Mouse (Mus musculus): ENCODE measurements around the gene Gm30191. TPM values are rescaled to one million over a fixed set of nuclear protein-coding genes. Genes with fewer than 3 reads are reported as not detected.

The Gm30191 gene
- polyA plus RNA-seq (2014; fragmentation: Nextera tagmentation; extraction: Ambion mirVana): not detected in 2 replicates

- H3K4me2 ChIP-seq (replicated peaks; ENCODE audit: low read depth, low read length): peak within 1 kb of the TSS; percentile 91
- ATAC-seq (ENCODE audit: low FRiP score, low TSS enrichment): no peak
- peak within 1 kb of the TSS; percentile 84; the same call in 1 of the 2 replicates for H3K9ac ChIP-seq (ENCODE audit: low read depth, low read length)
- peaks cover 28% of the 10 kb centered on the region for H3K27me3 ChIP-seq (ENCODE audit: control insufficient read depth, insufficient read depth, low read length)
- peaks cover 30% of the 10 kb centered on the region; the same call in 1 of the 2 replicates for H3K4me1 ChIP-seq (ENCODE audit: control insufficient read depth, insufficient read depth, low read length)
- no peaks in the 10 kb centered on the region for H3K9me3 ChIP-seq (ENCODE audit: control insufficient read depth, low read length)
- H3K36me3 ChIP-seq (ENCODE audit: control insufficient read depth, insufficient read depth, low read length): 0 out of 2 replicates have a peak, but pooled peaks cover 2% of the 10 kb centered on the region
- peak within 1 kb of the TSS; percentile 89; the same call in 1 of the 2 replicates for H3K4me3 ChIP-seq (ENCODE audit: low read length)
- no peak within 1 kb of the TSS for H3K27ac ChIP-seq (ENCODE audit: low read depth, low read length)
- 82% methylated on average over 7 of the region's 7 CpGs for WGBS
Measured at GRCm38 (mm10) chr4:134246719-134247258, at the start of gene Gm30191. Gene Gm30191 (plus strand): TSS chr4:134246935.

GRCm38 (mm10) chr4:134199371-134199770, 47.4 kb upstream of the Gm30191 start:
- 77% methylated on average over 2 of the region's 2 CpGs for WGBS
- ATAC-seq (ENCODE audit: low FRiP score, low TSS enrichment): no peak
- Histone ChIP-seq H3K9me3 (ENCODE audit: control insufficient read depth, low read length) (no peaks in the 10 kb centered on the region), H3K4me1 (ENCODE audit: control insufficient read depth, insufficient read depth, low read length) (no peaks in the 10 kb centered on the region), H3K4me3 (ENCODE audit: low read length) (no peak overlapping the region), H3K27me3 (ENCODE audit: control insufficient read depth, insufficient read depth, low read length) (no peaks in the 10 kb centered on the region), H3K36me3 (ENCODE audit: control insufficient read depth, insufficient read depth, low read length) (no peaks in the 10 kb centered on the region), H3K27ac (ENCODE audit: low read depth, low read length) (no peak overlapping the region), H3K9ac (ENCODE audit: low read depth, low read length) (no peak overlapping the region), H3K4me2 (replicated peaks; ENCODE audit: low read depth, low read length) (no peak overlapping the region)

GRCm38 (mm10) chr4:134202904-134203303, 43.8 kb upstream of the Gm30191 start, which contains the start of gene Gm7534:
Gene Gm7534 (minus strand): TSS chr4:134203004.
- Histone ChIP-seq H3K4me2 (replicated peaks; ENCODE audit: low read depth, low read length) (no peak within 1 kb of the TSS), H3K36me3 (ENCODE audit: control insufficient read depth, insufficient read depth, low read length) (no peaks in the 10 kb centered on the region), H3K27ac (ENCODE audit: low read depth, low read length) (no peak within 1 kb of the TSS), H3K9ac (ENCODE audit: low read depth, low read length) (no peak within 1 kb of the TSS), H3K4me3 (ENCODE audit: low read length) (no peak within 1 kb of the TSS), H3K27me3 (ENCODE audit: control insufficient read depth, insufficient read depth, low read length) (no peaks in the 10 kb centered on the region), H3K9me3 (ENCODE audit: control insufficient read depth, low read length) (no peaks in the 10 kb centered on the region), H3K4me1 (ENCODE audit: control insufficient read depth, insufficient read depth, low read length) (peaks cover 5% of the 10 kb centered on the region)
- no peak for ATAC-seq (ENCODE audit: low FRiP score, low TSS enrichment)
- whole genome bisulfite sequencing: 92% methylated on average over 4 of the region's 4 CpGs

GRCm38 (mm10) chr4:134203340-134203896, 43.3 kb upstream of the Gm30191 start:
- Histone ChIP-seq H3K27me3 (ENCODE audit: control insufficient read depth, insufficient read depth, low read length) (no peaks in the 10 kb centered on the region), H3K4me3 (ENCODE audit: low read length) (no peak overlapping the region), H3K9me3 (ENCODE audit: control insufficient read depth, low read length) (no peaks in the 10 kb centered on the region), H3K9ac (ENCODE audit: low read depth, low read length) (no peak overlapping the region), H3K36me3 (ENCODE audit: control insufficient read depth, insufficient read depth, low read length) (no peaks in the 10 kb centered on the region), H3K27ac (ENCODE audit: low read depth, low read length) (no peak overlapping the region), H3K4me2 (replicated peaks; ENCODE audit: low read depth, low read length) (no peak overlapping the region), H3K4me1 (ENCODE audit: control insufficient read depth, insufficient read depth, low read length) (peaks cover 5% of the 10 kb centered on the region)
- WGBS: 64% methylated on average over 17 of the region's 17 CpGs
- no peak for ATAC-seq (ENCODE audit: low FRiP score, low TSS enrichment)

GRCm38 (mm10) chr4:134206488-134207053, 40.2 kb upstream of the Gm30191 start:
- Histone ChIP-seq H3K36me3 (ENCODE audit: control insufficient read depth, insufficient read depth, low read length) (no peaks in the 10 kb centered on the region), H3K4me1 (ENCODE audit: control insufficient read depth, insufficient read depth, low read length) (peaks cover 5% of the 10 kb centered on the region), H3K9me3 (ENCODE audit: control insufficient read depth, low read length) (no peaks in the 10 kb centered on the region), H3K4me3 (ENCODE audit: low read length) (no peak overlapping the region), H3K27ac (ENCODE audit: low read depth, low read length) (peak overlapping the region; percentile 69), H3K4me2 (replicated peaks; ENCODE audit: low read depth, low read length) (no peak overlapping the region), H3K27me3 (ENCODE audit: control insufficient read depth, insufficient read depth, low read length) (no peaks in the 10 kb centered on the region), H3K9ac (ENCODE audit: low read depth, low read length) (no peak overlapping the region)
- WGBS: 14% methylated on average over 6 of the region's 6 CpGs
- ATAC-seq (ENCODE audit: low FRiP score, low TSS enrichment): peak; percentile 44; the same call in 1 of the 2 replicates

GRCm38 (mm10) chr4:134222793-134223600, 23.7 kb upstream of the Gm30191 start:
- Histone ChIP-seq H3K27me3 (ENCODE audit: control insufficient read depth, insufficient read depth, low read length) (no peaks in the 10 kb centered on the region), H3K9me3 (ENCODE audit: control insufficient read depth, low read length) (no peaks in the 10 kb centered on the region), H3K36me3 (ENCODE audit: control insufficient read depth, insufficient read depth, low read length) (no peaks in the 10 kb centered on the region), H3K4me2 (replicated peaks; ENCODE audit: low read depth, low read length) (peak overlapping the region; percentile 12; the same call in 1 of the 2 replicates), H3K27ac (ENCODE audit: low read depth, low read length) (peak overlapping the region; percentile 76; the same call in 1 of the 2 replicates), H3K4me1 (ENCODE audit: control insufficient read depth, insufficient read depth, low read length) (0 out of 2 replicates have a peak, but pooled peaks cover 4% of the 10 kb centered on the region), H3K4me3 (ENCODE audit: low read length) (no peak overlapping the region; the same call in 1 of the 2 replicates), H3K9ac (ENCODE audit: low read depth, low read length) (no peak overlapping the region)
- WGBS: 53% methylated on average over 11 of the region's 11 CpGs
- peak; percentile 69; the same call in 1 of the 2 replicates for ATAC-seq (ENCODE audit: low FRiP score, low TSS enrichment)

GRCm38 (mm10) chr4:134227194-134227593, 19.5 kb upstream of the Gm30191 start, which contains the start of gene Catsper4:
Gene Catsper4 (minus strand): TSS chr4:134227383.
- Histone ChIP-seq H3K9me3 (ENCODE audit: control insufficient read depth, low read length) (no peaks in the 10 kb centered on the region), H3K27me3 (ENCODE audit: control insufficient read depth, insufficient read depth, low read length) (no peaks in the 10 kb centered on the region), H3K4me2 (replicated peaks; ENCODE audit: low read depth, low read length) (no peak within 1 kb of the TSS), H3K4me1 (ENCODE audit: control insufficient read depth, insufficient read depth, low read length) (no peaks in the 10 kb centered on the region), H3K27ac (ENCODE audit: low read depth, low read length) (no peak within 1 kb of the TSS), H3K9ac (ENCODE audit: low read depth, low read length) (no peak within 1 kb of the TSS), H3K36me3 (ENCODE audit: control insufficient read depth, insufficient read depth, low read length) (no peaks in the 10 kb centered on the region), H3K4me3 (ENCODE audit: low read length) (no peak within 1 kb of the TSS)
- no peak for ATAC-seq (ENCODE audit: low FRiP score, low TSS enrichment)
- 67% methylated on average over 8 of the region's 8 CpGs for WGBS

- Histone ChIP-seq H3K4me2 (replicated peaks; ENCODE audit: low read depth, low read length) (no peak overlapping the region), H3K27ac (ENCODE audit: low read depth, low read length) (no peak overlapping the region), H3K4me3 (ENCODE audit: low read length) (no peak overlapping the region), H3K36me3 (ENCODE audit: control insufficient read depth, insufficient read depth, low read length) (no peaks in the 10 kb centered on the region), H3K9ac (ENCODE audit: low read depth, low read length) (no peak overlapping the region), H3K9me3 (ENCODE audit: control insufficient read depth, low read length) (no peaks in the 10 kb centered on the region), H3K4me1 (ENCODE audit: control insufficient read depth, insufficient read depth, low read length) (no peaks in the 10 kb centered on the region), H3K27me3 (ENCODE audit: control insufficient read depth, insufficient read depth, low read length) (no peaks in the 10 kb centered on the region)
- ATAC-seq (ENCODE audit: low FRiP score, low TSS enrichment): no peak
- WGBS: 31% methylated on average over 8 of the region's 8 CpGs
Measured at GRCm38 (mm10) chr4:134230431-134230830, 16.3 kb upstream of the Gm30191 start.

Measured in kidney, embryonic 14.5 days (tissue).